Mouse (Mus musculus): ENCODE measurements around the gene Atg101. TPM values are rescaled to one million over a fixed set of nuclear protein-coding genes. Genes with fewer than 3 reads are reported as not detected.

Gene Atg101
- total RNA-seq (2021), result 10 to 100 TPM; 24.8 to 25.8 TPM
- long read RNA-seq, experiment 1, transcript Atg101-201 (3 exons, 1,270 nt), result major isoform, 48 of 49 reads
- long read RNA-seq, experiment 1, partial matches to known transcripts, result 0 of 49 reads
- long read RNA-seq, experiment 1, other reads (novel, unspliced or antisense), result 1 of 49 reads
- long read RNA-seq, experiment 2, transcript Atg101-201 (3 exons, 1,270 nt), result major isoform, 31 of 32 reads
- long read RNA-seq, experiment 2, partial matches to known transcripts, result 0 of 32 reads
- long read RNA-seq, experiment 2, other reads (novel, unspliced or antisense), result 1 of 32 reads

- DNase-seq (ENCODE audit: low spot score in 2 of 2), result peak; percentile 79 to 91
Measured at GRCm38 (mm10) chr15:101283911-101284750, at the start of gene Atg101. Gene Atg101, plus strand, starts transcription at chr15:101284272.

- DNase-seq (ENCODE audit: low spot score in 2 of 2), result no peak
Measured at GRCm38 (mm10) chr15:101234611-101235341, 49.3 kb upstream of the Atg101 start.

GRCm38 (mm10) chr15:101235342-101235698 is 48.8 kb upstream of the Atg101 start:
- no peak for DNase-seq (ENCODE audit: low spot score in 2 of 2)

- no peak for DNase-seq (ENCODE audit: low spot score in 2 of 2)
Measured at GRCm38 (mm10) chr15:101235728-101236327, 48.2 kb upstream of the Atg101 start.

- DNase-seq (ENCODE audit: low spot score in 2 of 2), result peak in 1 of 2 experiments; percentile 77
Measured at GRCm38 (mm10) chr15:101236878-101237277, 47.2 kb upstream of the Atg101 start.

GRCm38 (mm10) chr15:101238885-101239511 is 45.1 kb upstream of the Atg101 start:
- DNase-seq (ENCODE audit: low spot score in 2 of 2), result no peak

DNA sequence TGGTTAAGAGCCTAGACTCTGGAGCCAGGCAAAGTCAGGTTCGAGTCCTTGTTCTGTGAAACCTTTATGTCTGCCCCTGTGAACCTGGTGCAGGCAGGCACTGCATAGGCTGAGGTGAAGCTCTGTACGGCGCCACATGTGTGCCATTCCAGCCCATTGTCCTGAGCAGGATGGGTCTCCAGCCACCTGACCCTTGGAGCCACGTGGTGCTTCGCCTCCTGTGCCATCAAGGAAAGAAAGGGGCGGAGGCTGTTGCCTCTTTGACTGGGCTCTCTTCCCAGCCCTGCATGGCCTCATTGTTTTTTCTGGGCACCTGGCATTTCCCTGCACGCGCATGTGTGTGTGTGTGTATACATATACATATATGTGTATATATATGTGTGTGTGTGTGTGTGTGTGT is 44.3 kb upstream of the Atg101 start:
- no peak for DNase-seq (ENCODE audit: low spot score in 2 of 2)

DNA sequence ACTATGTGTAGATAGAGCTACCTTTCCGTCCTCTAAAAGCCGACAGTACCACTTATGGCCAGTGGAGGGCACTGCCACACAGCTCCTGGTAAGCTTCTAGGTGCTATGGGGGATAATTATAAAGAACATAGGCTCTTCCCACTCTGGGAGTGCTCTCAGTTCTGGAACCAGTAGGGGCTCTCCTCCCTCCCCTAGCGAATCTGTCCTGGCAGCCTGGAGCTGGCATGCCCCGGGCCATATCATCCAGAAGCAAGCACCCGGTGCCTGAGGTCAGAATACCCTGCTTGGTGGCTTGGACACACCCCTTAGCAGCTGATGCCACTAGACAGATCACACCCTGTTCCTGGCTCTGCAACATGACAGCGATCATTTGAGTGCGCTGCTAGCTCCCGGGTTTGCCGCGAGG is 43.3 kb upstream of the Atg101 start:
- peak; percentile 66 to 81 for DNase-seq (ENCODE audit: low spot score in 2 of 2)

GRCm38 (mm10) chr15:101241236-101241635 is 42.8 kb upstream of the Atg101 start:
- no peak for DNase-seq (ENCODE audit: low spot score in 2 of 2)

GRCm38 (mm10) chr15:101241853-101242252 is 42.2 kb upstream of the Atg101 start:
- no peak for DNase-seq (ENCODE audit: low spot score in 2 of 2)

DNA sequence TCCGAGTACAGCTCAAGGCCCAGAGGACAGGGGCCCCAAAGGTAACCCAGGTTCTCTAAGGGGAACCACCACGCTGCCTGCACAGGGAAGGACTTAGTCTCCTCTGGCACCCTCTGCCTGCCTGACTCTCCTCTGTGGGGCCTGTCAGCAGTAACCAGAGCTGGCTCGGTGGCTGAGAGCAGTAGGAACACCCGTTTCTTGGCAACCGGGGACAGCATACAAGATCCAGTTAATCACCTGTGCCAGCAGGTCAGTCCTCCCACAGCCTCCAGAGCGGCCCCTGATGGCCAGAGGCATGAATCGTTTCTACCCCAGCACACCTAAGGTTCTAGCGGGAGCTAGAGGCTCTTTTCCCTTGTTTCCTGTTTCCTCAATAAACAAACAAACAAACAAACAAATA is 41.4 kb upstream of the Atg101 start:
- no peak for DNase-seq (ENCODE audit: low spot score in 2 of 2)

DNA sequence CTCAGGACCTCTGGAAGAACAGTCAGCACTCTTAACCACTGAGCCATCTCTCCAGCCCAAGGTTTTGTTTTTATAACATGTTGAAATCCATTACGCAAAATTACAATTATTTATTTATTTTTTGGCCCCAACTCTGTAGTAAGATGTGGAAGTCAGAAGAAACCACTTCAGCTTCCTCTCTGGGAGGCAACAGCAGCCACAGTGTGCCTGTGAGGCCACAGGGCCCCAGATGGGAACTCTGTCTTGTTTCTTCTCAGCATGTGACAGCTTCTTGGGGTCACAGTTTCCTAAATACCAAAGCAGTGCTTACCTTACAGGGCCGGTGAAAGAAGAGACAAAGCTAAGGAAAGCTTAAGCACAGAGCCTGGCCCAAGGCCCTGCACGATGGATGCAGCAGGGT is 40.1 kb upstream of the Atg101 start:
- no peak for DNase-seq (ENCODE audit: low spot score in 2 of 2)

GRCm38 (mm10) chr15:101246231-101247154 is 37.6 kb upstream of the Atg101 start:
- DNase-seq (ENCODE audit: low spot score in 2 of 2), result peak; percentile 87 to 92

DNA sequence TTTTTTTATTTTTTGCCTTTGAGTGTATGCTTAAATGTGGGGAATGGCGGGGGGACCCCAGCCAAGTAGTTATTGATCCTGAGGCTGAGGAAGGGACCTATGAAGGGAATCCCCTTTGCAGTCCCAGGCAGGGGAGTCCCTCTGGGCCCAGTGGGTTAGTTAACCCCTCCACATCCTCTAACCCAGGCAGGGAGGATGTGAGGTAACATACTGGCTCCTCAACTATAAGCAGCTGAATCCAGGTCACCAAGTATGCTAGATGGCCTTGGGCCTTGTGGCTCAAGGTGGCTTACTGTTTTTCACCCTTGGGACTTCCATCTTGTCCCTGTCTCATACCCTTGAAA is 36.9 kb upstream of the Atg101 start:
- no peak for DNase-seq (ENCODE audit: low spot score in 2 of 2)

GRCm38 (mm10) chr15:101248029-101248710 is 35.9 kb upstream of the Atg101 start:
- no peak for DNase-seq (ENCODE audit: low spot score in 2 of 2)

DNA sequence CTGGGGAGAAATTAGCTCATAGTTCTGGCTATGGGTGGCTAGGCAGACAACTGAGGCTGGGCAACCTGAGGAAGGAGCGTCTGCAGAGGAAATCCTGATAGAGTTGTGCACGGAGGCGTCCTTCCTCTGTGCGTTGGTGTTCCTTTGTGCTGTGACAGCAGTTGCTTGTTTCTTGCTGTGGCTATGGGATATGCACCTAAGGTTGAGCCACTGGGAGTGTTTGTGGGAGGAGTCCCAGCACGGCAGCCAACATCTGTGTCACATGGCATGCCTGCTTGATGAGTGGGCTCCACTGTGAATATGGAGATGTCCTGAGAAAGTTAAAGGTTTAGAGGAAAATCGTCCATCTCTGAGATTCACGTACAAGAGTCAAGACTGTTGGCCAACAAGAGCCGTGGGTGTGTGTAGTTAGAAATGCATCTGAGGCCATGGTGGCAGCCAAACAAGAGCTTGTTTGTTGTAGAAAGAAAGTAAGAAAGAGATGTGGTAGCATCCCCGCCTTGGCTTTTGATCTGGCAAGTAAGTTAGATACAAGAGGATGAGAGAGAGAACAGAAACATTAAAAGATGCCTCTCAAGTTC is 33.8 kb upstream of the Atg101 start:
- DNase-seq (ENCODE audit: low spot score in 2 of 2), result no peak

DNA sequence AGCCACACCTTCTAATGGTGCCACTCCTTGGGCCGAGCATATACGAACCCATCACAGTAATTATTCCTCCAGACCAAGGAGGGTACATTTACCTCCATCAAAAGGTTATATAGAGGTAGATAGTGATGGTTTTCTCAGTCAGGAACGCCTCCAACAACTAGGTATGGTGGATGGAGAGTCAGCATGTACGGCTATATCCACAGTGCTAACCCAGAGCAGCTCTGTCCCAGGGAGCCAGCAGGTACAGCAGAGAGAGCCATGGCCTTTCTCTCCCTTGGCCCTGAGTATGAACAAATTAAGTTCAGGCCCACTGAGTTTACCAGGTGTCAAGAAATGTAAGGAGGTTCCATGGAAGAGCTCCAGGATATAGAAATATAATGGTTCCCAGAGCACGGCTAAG is 32.1 kb upstream of the Atg101 start:
- no peak for DNase-seq (ENCODE audit: low spot score in 2 of 2)

DNA sequence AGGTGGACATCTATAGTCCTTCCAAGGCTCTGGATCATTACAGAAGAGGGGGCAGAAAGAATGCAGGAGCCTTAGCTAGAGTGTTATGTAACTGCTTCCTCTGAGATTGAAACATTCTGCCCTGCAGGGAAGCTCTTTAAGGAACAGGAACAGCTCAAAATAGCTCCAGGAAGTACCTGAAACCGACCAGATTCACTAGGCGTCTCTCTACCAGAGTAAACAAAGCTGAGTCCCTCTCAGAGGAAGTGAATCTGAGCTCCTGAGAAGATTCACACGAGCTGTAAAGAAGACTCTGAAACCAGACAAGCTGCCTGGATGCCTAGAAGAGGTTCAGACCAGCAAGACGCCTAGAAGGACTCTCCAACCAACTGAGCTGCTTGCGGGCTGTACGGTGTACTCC is 31.5 kb upstream of the Atg101 start:
- DNase-seq (ENCODE audit: low spot score in 2 of 2), result no peak

- DNase-seq (ENCODE audit: low spot score in 2 of 2), result no peak
Measured at GRCm38 (mm10) chr15:101253563-101253885, 30.5 kb upstream of the Atg101 start.
